Mouse (Mus musculus) embryonic facial prominence, embryonic 10.5 days (tissue): ENCODE measurements at regions not wholly inside any gene's neighbourhood (a gene's known extent, or its start where the extent isn't known, plus 50 kb on each side); places are given as distances from the start of the nearest gene placed in this dataset.

Experiments
- DNase-seq: peaks from one replicate; pipeline ENCODE4 v3.0.0-alpha.2; 2017; ENCODE audit warnings: low spot score
- H3K27ac ChIP-seq: fragments of 300-500 bp; sonication (generic); replicated peaks from 2 replicates; pipeline ENCODE4 v1.5.1; 2016; ENCODE audit warnings: mild to moderate bottlenecking
- H3K27me3 ChIP-seq: fragments of 300-500 bp; sonication (generic); replicated peaks from 2 replicates; pipeline ENCODE4 v1.6.1; 2016; ENCODE audit warnings: low read depth, mild to moderate bottlenecking; ENCODE audit not compliant: poor library complexity, severe bottlenecking
- H3K36me3 ChIP-seq: fragments of 300-500 bp; sonication (generic); replicated peaks from 2 replicates; pipeline ENCODE4 v1.6.1; 2016; ENCODE audit warnings: mild to moderate bottlenecking, moderate library complexity
- H3K4me1 ChIP-seq: fragments of 300-500 bp; sonication (generic); 2 replicates; pipeline ENCODE4 v1.6.1; 2016
- H3K4me3 ChIP-seq: fragments of 300-500 bp; sonication (generic); 2 replicates; pipeline ENCODE4 v1.5.1; 2016; ENCODE audit warnings: mild to moderate bottlenecking, moderate library complexity
- H3K9me3 ChIP-seq: fragments of 300-500 bp; sonication (generic); 2 replicates; pipeline ENCODE4 v1.6.1; 2016; ENCODE audit warnings: mild to moderate bottlenecking
- WGBS: fragments of 180-500 bp; shearing (Covaris S2); methylation state at CpG from one replicate; pipeline ENCODE4 v1.1.7; 2016; 5-methylcytosine and 5-hydroxymethylcytosine counted together

GRCm38 (mm10) chr17:79504209-79504608 is 107.5 kb upstream of the Rmdn2 start:
- 90% methylated on average over 3 of the region's 3 CpGs for WGBS
- Histone ChIP-seq H3K4me3 (no peak overlapping the region), H3K27me3 (no peaks in the 10 kb centered on the region), H3K36me3 (no peaks in the 10 kb centered on the region), H3K9me3 (no peaks in the 10 kb centered on the region; the same call in 1 of the 2 replicates), H3K27ac (no peak overlapping the region), H3K4me1 (peaks cover 8% of the 10 kb centered on the region)
- DNase-seq = no peak

DNA sequence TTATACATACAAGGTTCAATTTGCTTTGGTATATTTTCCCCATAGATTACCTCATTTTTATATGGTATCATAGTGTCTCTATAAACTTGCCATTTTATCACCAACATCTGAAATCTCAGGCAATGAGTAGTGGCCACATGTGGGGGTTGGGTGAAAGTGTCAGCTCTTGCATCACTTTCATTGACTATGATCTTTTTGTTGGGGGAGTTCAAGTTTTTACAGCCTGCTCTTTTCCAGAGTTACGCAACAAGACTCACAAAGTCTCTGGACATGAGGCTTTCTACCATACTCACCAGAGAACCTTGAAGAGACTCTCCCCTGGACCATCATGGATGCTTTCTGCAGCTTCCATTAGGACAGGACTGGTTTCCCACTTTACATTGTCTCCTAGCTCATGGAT is 106.1 kb upstream of the Rmdn2 start:
- H3K4me3 ChIP-seq = no peak overlapping the region
- no peaks in the 10 kb centered on the region for H3K9me3 ChIP-seq
- H3K36me3 ChIP-seq = no peaks in the 10 kb centered on the region
- no peak overlapping the region for H3K27ac ChIP-seq
- no peak for DNase-seq
- 98% methylated on average over 1 of the region's 1 CpGs for WGBS
- no peaks in the 10 kb centered on the region for H3K27me3 ChIP-seq
- peaks cover 8% of the 10 kb centered on the region for H3K4me1 ChIP-seq

- 89% methylated on average over 8 of the region's 8 CpGs for WGBS
- Histone ChIP-seq H3K4me3 (no peak overlapping the region), H3K27ac (no peak overlapping the region), H3K4me1 (peaks cover 7% of the 10 kb centered on the region; the same call in 1 of the 2 replicates), H3K9me3 (no peaks in the 10 kb centered on the region), H3K27me3 (no peaks in the 10 kb centered on the region), H3K36me3 (no peaks in the 10 kb centered on the region)
- DNase-seq = no peak
Measured at GRCm38 (mm10) chr17:79509281-79509680, 102.4 kb upstream of the Rmdn2 start.

DNA sequence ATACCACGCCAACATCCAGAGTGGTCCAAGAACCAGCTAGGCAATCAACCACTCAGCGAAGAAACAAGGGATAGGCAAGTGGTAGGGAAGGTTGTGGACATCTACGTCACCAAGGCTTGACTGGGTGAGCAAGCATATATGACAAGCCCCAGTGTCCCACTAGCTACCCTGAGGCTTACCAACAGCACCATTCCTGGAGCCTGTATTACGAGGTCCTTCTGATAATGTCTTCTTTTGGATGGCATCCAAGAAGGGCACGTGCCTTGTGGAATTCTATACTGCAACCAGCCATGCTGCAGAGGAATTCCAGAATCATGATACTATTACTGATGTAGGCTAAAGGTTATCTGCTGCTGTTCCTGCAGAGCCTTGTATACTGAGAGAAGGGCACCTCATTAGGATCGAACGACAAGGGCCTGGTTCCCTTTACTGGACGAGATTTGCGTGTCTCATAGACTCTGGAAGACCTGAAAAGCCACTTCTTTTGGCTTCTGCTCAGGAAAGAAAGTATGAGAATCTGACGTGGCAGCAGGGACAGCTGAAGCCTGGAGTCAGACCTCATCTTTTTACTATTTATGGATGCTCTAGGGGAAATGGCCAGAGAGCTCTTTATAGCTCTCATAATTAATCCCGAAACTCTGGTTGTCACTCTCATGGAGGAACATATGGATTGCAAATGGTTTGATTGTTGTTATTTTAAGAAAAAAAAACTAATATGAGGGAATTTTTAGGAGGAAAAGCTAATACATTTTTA is 101.5 kb upstream of the Rmdn2 start:
- no peak for DNase-seq
- no peaks in the 10 kb centered on the region for H3K9me3 ChIP-seq
- no peak overlapping the region for H3K27ac ChIP-seq
- no peaks in the 10 kb centered on the region for H3K27me3 ChIP-seq
- no peak overlapping the region for H3K4me3 ChIP-seq
- WGBS = 86% methylated on average over 11 of the region's 11 CpGs
- peaks cover 8% of the 10 kb centered on the region; the same call in 1 of the 2 replicates for H3K4me1 ChIP-seq
- H3K36me3 ChIP-seq = no peaks in the 10 kb centered on the region

DNA sequence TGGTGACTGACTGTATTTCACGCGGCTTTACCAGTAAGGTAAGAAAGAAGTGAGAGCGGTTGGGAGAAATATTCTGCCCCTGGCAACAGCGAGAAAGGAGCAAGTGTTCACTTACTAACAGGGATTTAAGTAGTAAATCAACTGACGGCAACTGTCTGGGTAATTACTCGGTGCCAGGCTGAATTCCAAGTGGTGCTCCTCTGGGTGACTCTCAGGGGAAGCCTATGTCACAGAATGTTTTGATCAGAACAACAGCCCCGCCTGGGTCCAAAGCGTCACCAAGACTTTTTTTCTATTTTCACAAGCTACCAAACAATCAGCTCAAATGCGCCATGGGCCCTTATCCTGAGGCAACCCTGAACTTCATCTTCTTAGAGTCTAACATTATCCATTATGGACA is 100.4 kb upstream of the Rmdn2 start:
- Histone ChIP-seq H3K27ac (no peak overlapping the region), H3K9me3 (no peaks in the 10 kb centered on the region), H3K4me1 (peaks cover 8% of the 10 kb centered on the region; the same call in 1 of the 2 replicates), H3K4me3 (no peak overlapping the region), H3K27me3 (no peaks in the 10 kb centered on the region), H3K36me3 (no peaks in the 10 kb centered on the region)
- DNase-seq = no peak
- 81% methylated on average over 9 of the region's 9 CpGs for WGBS

DNA sequence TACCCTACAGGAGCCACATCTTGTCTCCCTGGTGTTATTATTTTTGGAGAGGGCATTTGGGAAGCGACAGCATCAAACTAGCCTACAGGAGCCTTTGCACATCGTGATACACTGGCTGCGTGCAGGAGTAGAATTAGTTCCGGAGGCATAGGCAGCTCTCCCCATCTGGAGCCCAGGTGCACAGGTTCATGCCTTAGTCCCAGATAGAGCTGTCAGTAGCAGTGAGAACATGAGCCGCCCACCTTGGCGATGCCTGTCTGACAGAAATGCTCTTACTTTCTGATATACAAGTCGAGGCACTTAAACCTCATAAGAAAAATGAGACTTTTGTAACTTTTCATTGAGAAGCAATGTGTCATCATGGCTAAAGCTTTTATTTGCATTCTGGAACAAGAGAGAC is 97.6 kb upstream of the Rmdn2 start:
- Histone ChIP-seq H3K4me1 (peaks cover 8% of the 10 kb centered on the region; the same call in 1 of the 2 replicates), H3K27ac (peak overlapping the region; percentile 40; the same call in 1 of the 2 replicates), H3K36me3 (no peaks in the 10 kb centered on the region), H3K4me3 (no peak overlapping the region), H3K9me3 (no peaks in the 10 kb centered on the region), H3K27me3 (no peaks in the 10 kb centered on the region)
- 64% methylated on average over 7 of the region's 7 CpGs for WGBS
- peak; percentile 39 for DNase-seq

- Histone ChIP-seq H3K36me3 (no peaks in the 10 kb centered on the region), H3K4me3 (no peak overlapping the region), H3K27ac (no peak overlapping the region), H3K4me1 (peaks cover 11% of the 10 kb centered on the region; the same call in 1 of the 2 replicates), H3K9me3 (no peaks in the 10 kb centered on the region), H3K27me3 (no peaks in the 10 kb centered on the region)
- DNase-seq = peak; percentile 38
- 61% methylated on average over 3 of the region's 3 CpGs for WGBS
Measured at GRCm38 (mm10) chr17:79518185-79518584, 93.5 kb upstream of the Rmdn2 start.

DNA sequence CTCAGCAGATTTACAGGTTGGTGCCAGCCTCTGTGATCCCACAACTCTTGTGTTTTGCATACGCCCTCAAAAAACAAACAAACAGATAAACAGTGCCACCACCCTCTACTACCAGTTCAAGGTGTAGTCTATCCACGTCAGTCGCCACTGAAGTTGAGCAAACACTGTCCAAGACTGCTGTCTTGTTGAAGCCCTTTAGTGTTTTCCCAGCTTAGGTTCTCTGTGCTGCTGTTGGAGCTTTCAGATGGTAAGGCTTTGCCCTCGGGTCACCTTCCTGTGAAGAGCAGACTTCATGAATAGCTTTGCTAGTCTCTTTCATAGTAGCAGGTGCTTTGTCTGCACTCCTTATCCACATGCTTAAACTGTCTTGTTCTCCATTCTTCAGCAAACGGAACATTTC is 93.0 kb upstream of the Rmdn2 start:
- Histone ChIP-seq H3K36me3 (no peaks in the 10 kb centered on the region), H3K27me3 (no peaks in the 10 kb centered on the region), H3K9me3 (no peaks in the 10 kb centered on the region), H3K27ac (no peak overlapping the region), H3K4me1 (peaks cover 9% of the 10 kb centered on the region; the same call in 1 of the 2 replicates), H3K4me3 (no peak overlapping the region)
- no peak for DNase-seq
- WGBS = 81% methylated on average over 5 of the region's 5 CpGs

- WGBS = 77% methylated on average over 4 of the region's 4 CpGs
- H3K9me3 ChIP-seq = no peaks in the 10 kb centered on the region
- 0 out of 2 replicates have a peak, but pooled peaks cover 3% of the 10 kb centered on the region for H3K4me1 ChIP-seq
Measured at GRCm38 (mm10) chr17:79519356-79519755, 92.3 kb upstream of the Rmdn2 start.

GRCm38 (mm10) chr17:79520283-79520682 is 91.4 kb upstream of the Rmdn2 start:
- H3K9me3 ChIP-seq = no peaks in the 10 kb centered on the region
- H3K27me3 ChIP-seq = no peaks in the 10 kb centered on the region
- H3K4me3 ChIP-seq = no peak overlapping the region
- 0 out of 2 replicates have a peak, but pooled peaks cover 3% of the 10 kb centered on the region for H3K4me1 ChIP-seq
- WGBS = 91% methylated on average over 5 of the region's 5 CpGs
- no peaks in the 10 kb centered on the region for H3K36me3 ChIP-seq
- no peak for DNase-seq
- H3K27ac ChIP-seq = no peak overlapping the region

More at GRCm38 (mm10) chr17:79519356-79519755, 92.3 kb upstream of the Rmdn2 start:
- no peaks in the 10 kb centered on the region for H3K27me3 ChIP-seq
- H3K27ac ChIP-seq = no peak overlapping the region
- H3K4me3 ChIP-seq = no peak overlapping the region
- DNase-seq = no peak
- H3K36me3 ChIP-seq = no peaks in the 10 kb centered on the region

DNA sequence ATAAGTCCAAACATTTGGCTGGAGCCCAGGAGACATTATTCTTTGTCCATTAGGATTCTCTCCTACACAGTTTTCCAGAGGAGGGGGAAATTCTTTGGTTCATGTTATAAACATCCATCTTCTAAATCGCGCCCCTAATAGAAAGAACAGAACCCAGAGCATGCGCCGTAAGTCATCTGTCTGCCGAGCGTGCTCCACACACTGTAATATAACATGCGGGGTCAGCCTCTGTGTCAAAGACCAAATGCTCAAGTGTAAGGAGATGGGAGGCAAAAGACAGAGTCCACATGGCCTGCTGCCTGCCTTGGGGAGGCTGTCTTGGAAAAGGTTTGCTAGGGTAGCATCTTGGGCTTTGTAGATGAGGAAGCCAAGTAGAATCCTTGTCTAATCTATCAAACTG is 90.0 kb upstream of the Rmdn2 start:
- Histone ChIP-seq H3K9me3 (no peaks in the 10 kb centered on the region), H3K27me3 (no peaks in the 10 kb centered on the region), H3K36me3 (no peaks in the 10 kb centered on the region), H3K4me3 (no peak overlapping the region), H3K4me1 (0 out of 2 replicates have a peak, but pooled peaks cover 3% of the 10 kb centered on the region), H3K27ac (no peak overlapping the region)
- no peak for DNase-seq
- 91% methylated on average over 7 of the region's 7 CpGs for WGBS

DNA sequence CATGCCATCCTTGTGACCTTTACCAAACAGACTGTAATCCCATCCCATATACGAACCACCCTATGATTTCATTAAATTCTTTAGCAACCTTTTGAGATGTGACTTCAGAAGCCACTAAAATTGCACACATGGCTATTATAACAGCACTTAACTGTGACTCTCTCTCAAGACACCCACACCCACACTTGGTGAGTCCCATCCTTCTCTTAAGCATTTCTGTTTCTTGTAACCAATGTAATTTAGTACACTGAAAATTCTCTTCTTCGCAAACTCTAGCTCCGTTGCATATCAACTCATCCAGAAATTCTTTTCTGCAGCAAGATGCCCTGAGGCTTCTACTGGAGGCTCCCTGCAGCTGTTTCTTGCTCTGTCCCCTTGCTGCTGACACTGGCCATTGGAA is 88.4 kb upstream of the Rmdn2 start:
- H3K27ac ChIP-seq = no peak overlapping the region
- WGBS = 93% methylated on average over 3 of the region's 3 CpGs
- 0 out of 2 replicates have a peak, but pooled peaks cover 3% of the 10 kb centered on the region for H3K4me1 ChIP-seq
- no peaks in the 10 kb centered on the region for H3K27me3 ChIP-seq
- no peaks in the 10 kb centered on the region for H3K36me3 ChIP-seq
- no peak overlapping the region for H3K4me3 ChIP-seq
- no peak for DNase-seq
- no peaks in the 10 kb centered on the region for H3K9me3 ChIP-seq

DNA sequence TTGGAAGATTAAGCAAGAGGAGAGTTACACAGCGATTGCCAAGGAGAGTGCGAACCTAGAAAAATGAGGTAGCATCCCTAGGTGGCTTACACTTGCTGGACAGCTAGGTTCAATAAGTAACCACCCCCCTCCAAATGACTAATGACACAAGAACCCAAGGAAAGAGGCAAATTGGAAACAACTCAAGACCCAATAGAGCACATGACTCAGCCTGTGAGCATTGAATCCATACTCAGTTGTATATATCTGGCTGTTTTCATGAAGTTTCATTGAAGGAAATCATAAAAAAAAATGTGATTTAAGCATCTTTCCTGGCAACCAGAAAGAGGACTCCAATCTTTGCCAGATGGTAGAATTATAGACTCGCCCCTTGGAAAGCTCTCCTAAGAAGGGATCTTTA is 84.3 kb upstream of the Rmdn2 start:
- WGBS = 87% methylated on average over 3 of the region's 3 CpGs
- no peaks in the 10 kb centered on the region for H3K36me3 ChIP-seq
- H3K4me1 ChIP-seq = 0 out of 2 replicates have a peak, but pooled peaks cover under 1% of the 10 kb centered on the region
- no peak overlapping the region for H3K4me3 ChIP-seq
- H3K27me3 ChIP-seq = no peaks in the 10 kb centered on the region
- no peaks in the 10 kb centered on the region for H3K9me3 ChIP-seq
- DNase-seq = no peak
- H3K27ac ChIP-seq = no peak overlapping the region
